Mouse (Mus musculus): ENCODE results near the gene Btbd6.

The Btbd6 gene

GRCm38 (mm10) chr12:112976371-112977073, at the start of gene Btbd6:
Btbd6 (plus strand) TSS chr12:112976482.
- DNase-seq (ENCODE audit: inconsistent age in 2 of 2, low spot score in 1 of 2) = peak; percentile 92 to 96

- no peak for DNase-seq (ENCODE audit: inconsistent age in 2 of 2, low spot score in 1 of 2)
Observed at GRCm38 (mm10) chr12:112927265-112927664, 49.0 kb upstream of the Btbd6 start.

- peak in 1 of 2 experiments; percentile 57 for DNase-seq (ENCODE audit: inconsistent age in 2 of 2, low spot score in 1 of 2)
Observed at GRCm38 (mm10) chr12:112928401-112929241, 47.7 kb upstream of the Btbd6 start.

GRCm38 (mm10) chr12:112929562-112930352, 46.5 kb upstream of the Btbd6 start, which contains the start of gene Jag2:
Jag2 (minus strand) TSS chr12:112929776.
- DNase-seq (ENCODE audit: inconsistent age in 2 of 2, low spot score in 1 of 2) = peak in 1 of 2 experiments; percentile 71

- no peak for DNase-seq (ENCODE audit: inconsistent age in 2 of 2, low spot score in 1 of 2)
Observed at GRCm38 (mm10) chr12:112932647-112933046, 43.6 kb upstream of the Btbd6 start.

- DNase-seq (ENCODE audit: inconsistent age in 2 of 2, low spot score in 1 of 2) = no peak
Observed at GRCm38 (mm10) chr12:112937906-112938305, 38.4 kb upstream of the Btbd6 start.

GRCm38 (mm10) chr12:112938366-112938765, 37.9 kb upstream of the Btbd6 start:
- no peak for DNase-seq (ENCODE audit: inconsistent age in 2 of 2, low spot score in 1 of 2)

GRCm38 (mm10) chr12:112938873-112939565, 37.3 kb upstream of the Btbd6 start:
- no peak for DNase-seq (ENCODE audit: inconsistent age in 2 of 2, low spot score in 1 of 2)

- no peak for DNase-seq (ENCODE audit: inconsistent age in 2 of 2, low spot score in 1 of 2)
Observed at GRCm38 (mm10) chr12:112940238-112940637, 36.0 kb upstream of the Btbd6 start.

- no peak for DNase-seq (ENCODE audit: inconsistent age in 2 of 2, low spot score in 1 of 2)
Observed at GRCm38 (mm10) chr12:112940710-112941109, 35.6 kb upstream of the Btbd6 start.

GRCm38 (mm10) chr12:112941156-112941775, 35.0 kb upstream of the Btbd6 start:
- peak; percentile 48 to 74 for DNase-seq (ENCODE audit: inconsistent age in 2 of 2, low spot score in 1 of 2)

GRCm38 (mm10) chr12:112941776-112942713, 34.2 kb upstream of the Btbd6 start, which contains the start of gene Nudt14:
Nudt14 (minus strand) TSS chr12:112942124.
- DNase-seq (ENCODE audit: inconsistent age in 2 of 2, low spot score in 1 of 2) = peak; percentile 87 to 95

GRCm38 (mm10) chr12:112943669-112944068, 32.6 kb upstream of the Btbd6 start:
- no peak for DNase-seq (ENCODE audit: inconsistent age in 2 of 2, low spot score in 1 of 2)

- DNase-seq (ENCODE audit: inconsistent age in 2 of 2, low spot score in 1 of 2) = peak in 1 of 2 experiments; percentile 69
Observed at GRCm38 (mm10) chr12:112947307-112947706, 29.0 kb upstream of the Btbd6 start.

GRCm38 (mm10) chr12:112950040-112950760, 26.1 kb upstream of the Btbd6 start:
- peak; percentile 95 to 97 for DNase-seq (ENCODE audit: inconsistent age in 2 of 2, low spot score in 1 of 2)

GRCm38 (mm10) chr12:112950761-112951129, 25.5 kb upstream of the Btbd6 start:
- DNase-seq (ENCODE audit: inconsistent age in 2 of 2, low spot score in 1 of 2) = no peak

GRCm38 (mm10) chr12:112951150-112951842, 25.0 kb upstream of the Btbd6 start:
- no peak for DNase-seq (ENCODE audit: inconsistent age in 2 of 2, low spot score in 1 of 2)

- DNase-seq (ENCODE audit: inconsistent age in 2 of 2, low spot score in 1 of 2) = peak; percentile 91 to 96
Observed at GRCm38 (mm10) chr12:112952433-112952832, 23.8 kb upstream of the Btbd6 start.

Data from adrenal gland, adult (tissue).